Mouse (Mus musculus) kidney, adult 9 months (tissue): ENCODE data around the gene Prune2.

ENCODE experiments used
- DNase-seq: peaks from one replicate; pipeline ENCODE4 v3.0.0; 2022

Prune2 gene

DNA sequence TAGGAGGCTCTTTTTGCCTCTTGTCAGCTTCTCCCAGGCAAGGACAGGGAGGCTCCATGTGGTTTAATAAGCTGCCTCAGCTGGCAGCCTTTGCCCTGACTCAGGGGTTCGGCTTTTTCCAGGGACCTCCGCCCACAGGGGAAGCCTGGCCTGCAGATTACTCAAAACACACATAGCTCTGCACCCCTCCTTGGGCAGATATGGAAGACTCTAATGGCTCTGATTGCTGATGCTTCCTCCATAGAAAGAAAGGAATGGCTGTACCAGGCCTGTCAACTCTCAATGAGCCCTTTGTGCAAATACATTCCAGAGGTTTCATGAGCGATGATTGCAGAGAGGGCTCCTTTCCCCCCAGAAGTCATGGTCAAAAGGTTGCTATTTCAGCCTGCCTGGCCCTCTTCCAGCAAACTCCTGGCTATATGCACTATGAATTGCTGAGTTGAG lies 315.3 kb downstream of the Prune2 start:
- DNase-seq, result no peak

- DNase-seq, result no peak
These were observed 317.1 kb downstream of the Prune2 start for GRCm38 (mm10) chr19:17272988-17273387.
